ENCODE assay signal across 1 mouse cellular context in genomic region chr8:70419879-70420643, GRCm38 (mm10).
TF ChIP-seq lines count a peak whose summit lies in the region.

No protein-coding gene starts in this region.

TF ChIP-seq in MEL, 35 proteins besides CTCF, POLR2A, EP300 and RAD21:
- TF ChIP-seq GATA1 (IDR thresholded peaks at IDR 0.05; ENCODE audit: low read depth, low read length) (peak; percentile 51; the same call in 1 of the 2 replicates), SMC3 (IDR thresholded peaks at IDR 0.05; ENCODE audit: low read depth, low read length) (no peak)
